Mouse (Mus musculus) adrenal gland, postnatal 36 days (tissue): Measurements from ENCODE around the gene Frs2. TPM values are rescaled to one million over a fixed set of nuclear protein-coding genes. Genes with fewer than 3 reads are reported as not detected.

Experiments used
- DNase-seq, 2 experiments: peaks; one replicate each; pipeline ENCODE4 v3.0.0; 2021; ENCODE audit warnings: mixed read lengths in 1 of 2
- total RNA-seq, 2 experiments: library from RNA; stranded (reverse); gene quantifications; 2 replicates each; pipeline ENCODE4 v1.2.3; 2021

Frs2 gene
- total RNA-seq, 2 experiments from 2014 or later = 26.5 to 28.4 TPM

- no peak for DNase-seq
These were observed 43.3 kb downstream of the Frs2 start for GRCm38 (mm10) chr10:117105015-117105414.

- DNase-seq = no peak
These were observed 44.3 kb downstream of the Frs2 start for GRCm38 (mm10) chr10:117103854-117104598.

GRCm38 (mm10) chr10:117100175-117100574 is 48.2 kb downstream of the Frs2 start:
- DNase-seq = peak in 1 of 2 experiments; percentile 25

- no peak for DNase-seq
These were observed 51.1 kb downstream of the Frs2 start for GRCm38 (mm10) chr10:117097116-117097698.

GRCm38 (mm10) chr10:117096096-117096495 is 52.2 kb downstream of the Frs2 start:
- peak in 1 of 2 experiments; percentile 38 for DNase-seq

- DNase-seq = no peak
These were observed 53.6 kb downstream of the Frs2 start for GRCm38 (mm10) chr10:117094504-117095329.

- no peak for DNase-seq
These were observed 58.7 kb downstream of the Frs2 start for GRCm38 (mm10) chr10:117089628-117090027.

GRCm38 (mm10) chr10:117081914-117082359 is 66.4 kb downstream of the Frs2 start:
- no peak for DNase-seq

GRCm38 (mm10) chr10:117081326-117081725 is 67.0 kb downstream of the Frs2 start:
- no peak for DNase-seq

- peak; percentile 65 to 70 for DNase-seq
These were observed 70.0 kb downstream of the Frs2 start for GRCm38 (mm10) chr10:117078284-117078683.

GRCm38 (mm10) chr10:117073176-117073575 is 75.2 kb downstream of the Frs2 start:
- no peak for DNase-seq

- no peak for DNase-seq
These were observed 76.0 kb downstream of the Frs2 start for GRCm38 (mm10) chr10:117072191-117072888.

GRCm38 (mm10) chr10:117069109-117069508 is 79.2 kb downstream of the Frs2 start:
- DNase-seq = no peak

- DNase-seq = no peak
These were observed 84.3 kb downstream of the Frs2 start for GRCm38 (mm10) chr10:117064076-117064475.

- peak; percentile 93 to 95 for DNase-seq
These were observed 84.9 kb downstream of the Frs2 start, which contains the start of gene Cct2 for GRCm38 (mm10) chr10:117063254-117064021. TSS of gene Cct2 (minus strand) at chr10:117063814.

- no peak for DNase-seq
These were observed 85.5 kb downstream of the Frs2 start for GRCm38 (mm10) chr10:117062894-117063253.

- DNase-seq = no peak
These were observed 92.7 kb downstream of the Frs2 start for GRCm38 (mm10) chr10:117055668-117056067.

GRCm38 (mm10) chr10:117049961-117050597 is 98.3 kb downstream of the Frs2 start:
- peak; percentile 51 to 68 for DNase-seq

GRCm38 (mm10) chr10:117049253-117049652 is 99.1 kb downstream of the Frs2 start:
- no peak for DNase-seq

- peak in 1 of 2 experiments; percentile 14 for DNase-seq
These were observed 102.9 kb downstream of the Frs2 start, which contains the start of gene Lrrc10 for GRCm38 (mm10) chr10:117045175-117046056. TSS of gene Lrrc10 (plus strand) at chr10:117045341.
